Mouse (Mus musculus) limb, embryonic 15.5 days (tissue): ENCODE data around the gene Ccdc3. TPM values are rescaled to one million over a fixed set of nuclear protein-coding genes. Genes with fewer than 3 reads are reported as not detected.
"Not testable (repeated sequence)": the region's sequence is repeated elsewhere in the genome, so short reads cannot be mapped to it uniquely, and the experiment has no call there.

Source experiments
- ATAC-seq: fragments of 200-750 bp; cut with Nextera tagmentation; 2 replicates; pipeline ENCODE4 v1.8.0; 2017; ENCODE audit warnings: low read depth, moderate TSS enrichment; ENCODE audit not compliant: insufficient number of reproducible peaks, low FRiP score, low TSS enrichment
- H3K27ac ChIP-seq: fragments of 300-500 bp; sonication (generic); 2 replicates; pipeline ENCODE4 v1.5.1; 2015; ENCODE audit warnings: moderate library complexity, mild to moderate bottlenecking, inconsistent platforms
- H3K27me3 ChIP-seq: fragments of 300-500 bp; sonication (generic); 2 replicates; pipeline ENCODE4 v1.6.1; 2015; ENCODE audit warnings: inconsistent platforms
- H3K36me3 ChIP-seq: fragments of 300-500 bp; sonication (generic); 2 replicates; pipeline ENCODE4 v1.6.1; 2015; ENCODE audit warnings: inconsistent platforms
- H3K4me1 ChIP-seq: fragments of 300-500 bp; sonication (generic); 2 replicates; pipeline ENCODE4 v1.6.1; 2015; ENCODE audit warnings: inconsistent platforms
- H3K4me2 ChIP-seq: fragments of 300-500 bp; sonication (generic); 2 replicates; pipeline ENCODE4 v1.6.1; 2015; ENCODE audit warnings: mild to moderate bottlenecking, inconsistent platforms
- H3K4me3 ChIP-seq: fragments of 300-500 bp; sonication (generic); 2 replicates; pipeline ENCODE4 v1.5.1; 2015; ENCODE audit warnings: mild to moderate bottlenecking, inconsistent platforms
- H3K9ac ChIP-seq: fragments of 300-500 bp; sonication (generic); 2 replicates; pipeline ENCODE4 v1.6.1; 2015; ENCODE audit warnings: inconsistent platforms
- H3K9me3 ChIP-seq: fragments of 300-500 bp; sonication (generic); 2 replicates; pipeline ENCODE4 v1.6.1; 2016; ENCODE audit warnings: inconsistent platforms
- WGBS: fragments of 180-500 bp; shearing (Covaris S2); methylation state at CpG from one replicate; pipeline ENCODE4 v1.1.7; 2015; 5-methylcytosine and 5-hydroxymethylcytosine counted together
- polyA plus RNA-seq: library from polyadenylated mRNA; unstranded; fragments of >200 nt; fragmentation: Nextera tagmentation; extraction: Ambion mirVana; gene quantifications from 2 replicates; pipeline ENCODE4 v1.2.1, GENCODE M21; 2015

The Ccdc3 gene
- polyA plus RNA-seq, result 17.3 and 19.9 TPM in 2 replicates

GRCm38 (mm10) chr2:5137500-5138286, at the start of gene Ccdc3:
Gene Ccdc3 (plus strand): TSS chr2:5137776.
- Histone ChIP-seq H3K4me2 (peak within 1 kb of the TSS; percentile 83), H3K27me3 (peaks cover 32% of the 10 kb centered on the region), H3K36me3 (no peaks in the 10 kb centered on the region), H3K4me1 (peaks cover 12% of the 10 kb centered on the region), H3K9me3 (no peaks in the 10 kb centered on the region), H3K4me3 (peak within 1 kb of the TSS; percentile 53), H3K27ac (no peak within 1 kb of the TSS), H3K9ac (peak within 1 kb of the TSS; percentile 51)
- under 1% methylated on average over 78 of the region's 78 CpGs for WGBS
- no peak for ATAC-seq

- not testable (repeated sequence) for H3K4me3 ChIP-seq, H3K9me3 ChIP-seq, H3K27me3 ChIP-seq, H3K9ac ChIP-seq, H3K36me3 ChIP-seq, H3K27ac ChIP-seq, H3K4me2 ChIP-seq, ATAC-seq, H3K4me1 ChIP-seq
- WGBS, result 64% methylated on average over 4 of the region's 4 CpGs
Measured at GRCm38 (mm10) chr2:5090385-5090784, 47.2 kb upstream of the Ccdc3 start.

DNA sequence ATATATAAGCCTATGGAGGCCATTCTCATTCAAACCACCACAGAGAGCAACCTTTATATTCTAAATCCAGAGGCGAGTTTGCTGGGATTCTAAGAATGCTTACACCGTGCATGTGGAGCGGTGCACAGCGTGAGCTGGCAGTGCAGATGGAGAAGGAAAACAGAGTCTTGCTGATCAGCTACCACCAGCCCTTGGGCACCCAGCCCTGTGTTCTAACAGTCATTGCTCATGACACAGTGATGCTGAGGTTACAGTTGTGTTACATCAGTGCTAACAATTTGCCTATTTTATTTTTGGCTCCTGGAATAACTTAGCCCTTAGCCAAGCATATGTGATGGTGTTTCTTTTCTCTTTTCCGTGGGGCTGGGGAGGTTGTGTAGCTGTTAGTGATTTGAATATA, 42.7 kb upstream of the Ccdc3 start:
- Histone ChIP-seq H3K9ac (no peak overlapping the region), H3K27ac (no peak overlapping the region), H3K4me1 (peaks cover 11% of the 10 kb centered on the region), H3K27me3 (no peaks in the 10 kb centered on the region), H3K36me3 (no peaks in the 10 kb centered on the region), H3K4me2 (no peak overlapping the region), H3K4me3 (no peak overlapping the region), H3K9me3 (no peaks in the 10 kb centered on the region)
- ATAC-seq, result no peak
- 85% methylated on average over 5 of the region's 5 CpGs for WGBS

GRCm38 (mm10) chr2:5095316-5095715, 42.3 kb upstream of the Ccdc3 start:
- no peak for ATAC-seq
- no peaks in the 10 kb centered on the region for H3K27me3 ChIP-seq
- no peak overlapping the region for H3K27ac ChIP-seq
- H3K9ac ChIP-seq, result no peak overlapping the region
- 12% methylated on average over 1 of the region's 1 CpGs for WGBS
- no peak overlapping the region for H3K4me2 ChIP-seq
- no peaks in the 10 kb centered on the region for H3K9me3 ChIP-seq
- no peaks in the 10 kb centered on the region for H3K36me3 ChIP-seq
- H3K4me3 ChIP-seq, result no peak overlapping the region
- peaks cover 11% of the 10 kb centered on the region for H3K4me1 ChIP-seq

- Histone ChIP-seq H3K9me3 (no peaks in the 10 kb centered on the region), H3K4me2 (peak overlapping the region; percentile 44), H3K4me1 (peaks cover 11% of the 10 kb centered on the region), H3K27me3 (no peaks in the 10 kb centered on the region), H3K36me3 (no peaks in the 10 kb centered on the region), H3K9ac (no peak overlapping the region), H3K4me3 (peak overlapping the region; percentile 19), H3K27ac (no peak overlapping the region)
- ATAC-seq, result no peak
- WGBS, result 18% methylated on average over 20 of the region's 20 CpGs
Measured at GRCm38 (mm10) chr2:5097786-5098445, 39.7 kb upstream of the Ccdc3 start.

DNA sequence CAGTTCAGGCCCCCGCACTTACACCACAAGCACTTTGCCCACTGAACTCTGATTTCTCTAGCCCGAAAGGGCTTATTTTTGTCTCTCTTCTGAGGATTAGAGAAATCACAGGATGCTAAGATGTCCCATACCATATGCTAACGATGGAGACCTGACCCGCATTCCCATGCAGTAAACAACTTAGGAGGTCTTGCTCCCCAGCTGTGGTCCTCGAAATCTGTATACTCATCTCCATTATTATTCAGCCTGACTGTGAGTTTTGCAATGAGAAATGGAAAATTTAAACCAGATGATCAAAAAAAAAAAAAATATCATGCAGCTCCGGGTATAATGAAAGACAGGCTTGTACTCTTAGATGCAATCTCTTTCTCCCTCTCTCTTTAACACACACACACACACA, 38.4 kb upstream of the Ccdc3 start:
- H3K4me3 ChIP-seq, result no peak overlapping the region
- peaks cover 11% of the 10 kb centered on the region for H3K4me1 ChIP-seq
- no peak overlapping the region for H3K9ac ChIP-seq
- H3K36me3 ChIP-seq, result no peaks in the 10 kb centered on the region
- H3K27ac ChIP-seq, result no peak overlapping the region
- 39% methylated on average over 6 of the region's 6 CpGs for WGBS
- no peak for ATAC-seq
- H3K4me2 ChIP-seq, result no peak overlapping the region
- H3K9me3 ChIP-seq, result no peaks in the 10 kb centered on the region
- no peaks in the 10 kb centered on the region for H3K27me3 ChIP-seq

GRCm38 (mm10) chr2:5101743-5102245, 35.8 kb upstream of the Ccdc3 start:
- H3K36me3 ChIP-seq, result no peaks in the 10 kb centered on the region
- ATAC-seq, result no peak
- H3K4me2 ChIP-seq, result no peak overlapping the region
- peaks cover 11% of the 10 kb centered on the region for H3K4me1 ChIP-seq
- H3K27me3 ChIP-seq, result no peaks in the 10 kb centered on the region
- H3K27ac ChIP-seq, result no peak overlapping the region
- H3K9me3 ChIP-seq, result no peaks in the 10 kb centered on the region
- H3K4me3 ChIP-seq, result no peak overlapping the region
- WGBS, result 79% methylated on average over 10 of the region's 10 CpGs
- H3K9ac ChIP-seq, result no peak overlapping the region

DNA sequence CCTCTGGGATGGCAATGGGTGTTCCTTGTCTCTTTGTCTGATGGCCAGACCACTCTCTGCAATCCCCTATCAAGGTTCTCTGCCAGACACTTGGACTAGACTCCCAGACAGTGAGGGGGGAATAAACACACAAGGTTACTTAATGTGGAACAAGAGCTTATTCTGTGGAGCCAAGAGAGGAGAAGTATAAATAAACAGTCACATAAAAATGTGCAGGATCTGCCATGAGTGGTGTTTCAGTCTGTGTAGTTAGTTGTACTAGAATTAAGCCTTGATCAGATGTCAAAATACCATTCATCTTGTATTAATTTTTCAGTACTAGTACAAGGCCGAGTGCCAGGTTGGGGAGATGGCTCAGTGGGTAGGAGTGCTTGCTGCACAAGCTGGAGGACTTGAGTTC, 34.7 kb upstream of the Ccdc3 start:
- H3K4me3 ChIP-seq, result no peak overlapping the region
- WGBS, result 73% methylated on average over 1 of the region's 1 CpGs
- no peak for ATAC-seq
- H3K4me2 ChIP-seq, result no peak overlapping the region
- H3K9me3 ChIP-seq, result 0 out of 2 replicates have a peak, but pooled peaks cover 4% of the 10 kb centered on the region
- H3K36me3 ChIP-seq, result no peaks in the 10 kb centered on the region
- H3K27ac ChIP-seq, result no peak overlapping the region
- H3K4me1 ChIP-seq, result peaks cover 8% of the 10 kb centered on the region
- no peak overlapping the region for H3K9ac ChIP-seq
- H3K27me3 ChIP-seq, result no peaks in the 10 kb centered on the region

DNA sequence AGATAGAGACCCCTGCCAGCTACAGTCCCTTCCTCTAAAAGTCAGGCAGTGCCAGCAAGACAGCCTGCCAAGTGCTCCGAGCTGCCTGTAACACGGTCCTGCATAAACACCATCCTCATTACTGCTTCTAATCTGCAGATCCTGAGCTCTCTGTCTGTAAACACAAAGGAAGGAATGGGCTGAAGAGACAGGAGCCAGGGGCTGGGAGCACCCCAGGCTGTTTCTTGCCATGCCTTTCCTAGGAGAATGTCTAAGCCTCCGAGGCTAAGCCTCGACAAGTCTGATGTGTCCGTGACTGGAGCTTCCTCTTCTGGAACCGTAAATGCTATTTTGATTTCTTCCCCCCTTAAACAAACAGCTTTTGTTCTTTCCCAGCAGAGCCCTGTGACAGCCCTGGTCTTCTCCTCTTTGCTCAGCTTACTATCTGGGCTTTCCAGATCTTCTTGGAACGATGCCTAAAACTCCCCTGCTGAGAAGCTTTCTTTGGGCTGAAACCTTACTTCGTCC, 24.7 kb upstream of the Ccdc3 start:
- no peaks in the 10 kb centered on the region for H3K9me3 ChIP-seq
- H3K4me1 ChIP-seq, result peaks cover 13% of the 10 kb centered on the region
- peak overlapping the region; percentile 3; the same call in 1 of the 2 replicates for H3K27ac ChIP-seq
- no peak overlapping the region for H3K9ac ChIP-seq
- H3K4me3 ChIP-seq, result no peak overlapping the region
- 33% methylated on average over 8 of the region's 8 CpGs for WGBS
- H3K36me3 ChIP-seq, result no peaks in the 10 kb centered on the region
- H3K4me2 ChIP-seq, result no peak overlapping the region
- no peak for ATAC-seq
- no peaks in the 10 kb centered on the region for H3K27me3 ChIP-seq

DNA sequence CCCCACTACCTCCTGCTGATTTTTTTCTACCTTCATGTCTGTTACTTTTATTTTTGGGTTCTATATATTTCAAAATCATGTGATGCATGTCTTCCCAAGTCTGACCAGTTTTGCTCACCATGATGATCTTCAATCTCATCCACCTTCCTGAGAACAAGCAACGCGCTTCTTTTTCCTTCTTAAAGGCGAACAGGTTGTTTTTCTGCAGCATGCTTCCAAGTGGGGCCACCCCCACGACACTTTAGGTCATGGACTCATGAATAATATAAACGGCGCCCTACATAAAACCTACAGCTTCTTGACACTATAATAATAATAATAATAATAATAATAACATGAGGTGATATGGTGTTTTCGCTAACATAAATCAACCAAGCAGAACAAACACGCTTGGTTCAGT, 23.2 kb upstream of the Ccdc3 start:
- Histone ChIP-seq H3K27ac (no peak overlapping the region), H3K4me3 (no peak overlapping the region), H3K27me3 (no peaks in the 10 kb centered on the region), H3K4me2 (no peak overlapping the region), H3K9ac (no peak overlapping the region), H3K9me3 (no peaks in the 10 kb centered on the region), H3K4me1 (peaks cover 13% of the 10 kb centered on the region), H3K36me3 (no peaks in the 10 kb centered on the region)
- ATAC-seq, result no peak
- WGBS, result 90% methylated on average over 8 of the region's 8 CpGs

DNA sequence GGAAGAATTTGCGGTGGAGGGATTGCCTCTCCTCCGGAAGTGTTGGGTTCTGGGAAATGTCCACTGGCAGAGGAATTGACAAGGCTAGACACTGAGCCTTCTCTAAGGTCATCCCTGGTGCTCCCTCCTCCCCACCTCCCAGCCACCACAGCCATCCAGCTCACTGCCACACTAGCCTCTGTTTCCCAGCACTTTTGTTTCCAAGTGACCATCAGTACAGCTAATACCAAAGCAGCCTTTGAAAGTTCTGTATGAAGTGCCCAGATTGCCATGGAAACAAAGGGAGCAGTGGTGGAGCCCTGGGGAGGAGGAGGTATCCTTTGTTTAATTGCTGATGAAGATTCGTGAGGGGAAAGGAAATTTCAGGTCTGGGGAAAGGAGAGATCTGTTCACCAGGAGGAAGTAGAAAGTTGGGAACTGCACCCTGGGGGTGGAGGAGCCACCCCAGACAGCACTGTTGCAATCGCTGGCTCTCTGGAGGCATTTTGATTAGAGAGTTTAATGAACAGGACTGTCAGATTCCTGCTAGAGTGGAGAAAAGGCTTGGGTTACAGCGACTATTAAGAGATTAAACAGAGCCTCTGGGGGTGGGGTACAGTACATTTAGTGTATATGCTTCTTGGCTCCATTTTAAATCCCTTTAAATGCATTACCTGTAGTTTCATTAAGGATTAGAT, 20.6 kb upstream of the Ccdc3 start:
- Histone ChIP-seq H3K9me3 (no peaks in the 10 kb centered on the region), H3K4me1 (peaks cover 13% of the 10 kb centered on the region), H3K4me2 (no peak overlapping the region), H3K4me3 (no peak overlapping the region), H3K9ac (no peak overlapping the region), H3K36me3 (no peaks in the 10 kb centered on the region), H3K27me3 (no peaks in the 10 kb centered on the region), H3K27ac (no peak overlapping the region)
- ATAC-seq, result no peak
- WGBS, result 12% methylated on average over 5 of the region's 5 CpGs

GRCm38 (mm10) chr2:5125506-5125905, 12.1 kb upstream of the Ccdc3 start:
- no peak overlapping the region for H3K4me2 ChIP-seq
- H3K27me3 ChIP-seq, result no peaks in the 10 kb centered on the region
- ATAC-seq, result no peak
- peaks cover 8% of the 10 kb centered on the region; the same call in 1 of the 2 replicates for H3K4me1 ChIP-seq
- no peak overlapping the region for H3K9ac ChIP-seq
- no peaks in the 10 kb centered on the region for H3K36me3 ChIP-seq
- no peaks in the 10 kb centered on the region for H3K9me3 ChIP-seq
- 20% methylated on average over 6 of the region's 6 CpGs for WGBS
- H3K4me3 ChIP-seq, result no peak overlapping the region
- no peak overlapping the region for H3K27ac ChIP-seq
